Mouse (Mus musculus) kidney, adult 2 months (tissue): Measurements from ENCODE around the gene Lgals12.

Experiments used
- CTCF ChIP-seq: fragments of 200-500 bp; conservative IDR thresholded peaks from 2 replicates; pipeline ENCODE4 v1.5.1; 2011; ENCODE audit warnings: low read depth, mild to moderate bottlenecking, control low read depth, low read length, moderate library complexity, mixed read lengths; ENCODE audit not compliant: insufficient read depth, insufficient read length
- POLR2A ChIP-seq: fragments of 200-500 bp; IDR thresholded peaks from one replicate; pipeline ENCODE4 v1.6.1; 2011; ENCODE audit warnings: low read depth, low read length, control low read depth

DNA sequence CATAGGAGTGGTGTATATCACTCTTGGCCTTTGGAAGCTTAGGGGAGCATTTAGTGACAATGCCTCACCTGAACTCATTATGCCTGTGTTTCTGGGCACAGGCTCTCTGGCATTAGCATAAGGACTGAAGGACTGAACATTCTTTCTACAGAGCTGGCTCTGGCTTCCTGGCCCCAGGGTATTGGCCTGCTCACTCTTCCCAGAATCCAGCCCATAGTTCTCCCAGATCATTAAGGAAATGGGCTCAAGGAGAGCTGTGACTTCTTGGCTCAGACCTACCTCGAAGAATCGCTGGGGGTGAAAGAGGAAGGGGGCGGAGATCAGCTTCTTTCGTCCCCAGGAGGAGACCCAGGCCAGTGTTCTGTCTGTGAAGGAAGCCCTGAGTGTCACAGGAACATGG, 8.5 kb downstream of the Lgals12 start:
- TF ChIP-seq CTCF (no peak), POLR2A (no peak)
